Mouse (Mus musculus): ENCODE measurements at regions not wholly inside any gene's neighbourhood (a gene's known extent, or its start where the extent isn't known, plus 50 kb on each side); places are given as distances from the start of the nearest gene placed in this dataset.

DNA sequence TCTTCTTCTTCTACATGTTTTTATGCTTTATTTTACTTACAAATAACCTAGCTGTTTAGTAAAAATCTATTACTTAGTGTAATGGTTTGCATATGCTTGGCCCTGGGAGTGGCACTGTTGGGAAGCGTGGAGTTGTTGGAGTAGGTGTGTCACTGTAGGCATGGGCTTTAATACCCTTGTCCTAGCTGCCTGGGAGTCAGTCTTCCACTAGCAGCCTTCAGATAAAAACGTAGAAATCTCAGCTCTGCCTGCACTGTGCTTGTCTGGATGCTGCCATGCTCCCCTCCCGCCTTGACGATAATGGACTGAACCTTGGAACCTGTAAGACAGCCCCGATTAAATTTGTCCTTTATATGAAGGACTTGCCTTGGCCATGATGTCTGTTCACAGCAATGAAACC, 60.4 kb upstream of the Jade1 start:
- no peak for ATAC-seq (ENCODE audit: insufficient number of reproducible peaks, low FRiP score, low TSS enrichment, low read depth)
- DNase-seq (ENCODE audit: low spot score): no peak
- no peaks in the 10 kb centered on the region for H3K27me3 ChIP-seq (ENCODE audit: control insufficient read depth, insufficient read depth, low read length)
- no peak overlapping the region for H3K9ac ChIP-seq (ENCODE audit: low read length)
- H3K4me3 ChIP-seq (ENCODE audit: low read depth, low read length): no peak overlapping the region
- 83% methylated on average over 5 of the region's 5 CpGs for WGBS
- no peak overlapping the region for H3K4me2 ChIP-seq (ENCODE audit: low read depth, severe bottlenecking)
- H3K9me3 ChIP-seq (ENCODE audit: control insufficient read depth, low read length): no peaks in the 10 kb centered on the region
- H3K4me1 ChIP-seq (ENCODE audit: control insufficient read depth, insufficient read depth, low read length): no peaks in the 10 kb centered on the region
- H3K36me3 ChIP-seq (ENCODE audit: control insufficient read depth, insufficient read depth, low read length): no peaks in the 10 kb centered on the region
- H3K27ac ChIP-seq (replicated peaks; ENCODE audit: low read depth, low read length): no peak overlapping the region

DNA sequence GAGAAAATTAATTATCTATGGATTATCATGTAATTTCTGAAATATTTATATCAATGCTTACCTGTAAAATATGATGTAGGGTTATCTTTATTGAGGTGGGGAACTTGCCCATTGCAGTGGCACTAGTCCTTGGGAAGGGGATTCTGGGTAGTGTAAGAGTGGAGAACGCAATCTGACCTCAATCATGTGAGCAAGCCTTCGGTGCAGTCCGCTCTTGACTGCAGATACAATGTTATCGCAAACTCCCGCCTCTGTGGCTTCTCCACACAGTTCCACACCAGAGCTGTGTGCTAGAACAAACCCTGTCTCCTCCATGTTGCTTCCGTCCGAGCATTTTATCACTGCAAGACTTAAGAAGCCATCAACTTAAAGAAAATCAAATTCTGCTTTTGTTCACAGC, 62.1 kb upstream of the Jade1 start:
- Histone ChIP-seq H3K9me3 (ENCODE audit: control insufficient read depth, low read length) (no peaks in the 10 kb centered on the region), H3K4me1 (ENCODE audit: control insufficient read depth, insufficient read depth, low read length) (no peaks in the 10 kb centered on the region), H3K27ac (replicated peaks; ENCODE audit: low read depth, low read length) (no peak overlapping the region), H3K27me3 (ENCODE audit: control insufficient read depth, insufficient read depth, low read length) (no peaks in the 10 kb centered on the region), H3K4me2 (ENCODE audit: low read depth, severe bottlenecking) (no peak overlapping the region), H3K36me3 (ENCODE audit: control insufficient read depth, insufficient read depth, low read length) (no peaks in the 10 kb centered on the region), H3K4me3 (ENCODE audit: low read depth, low read length) (no peak overlapping the region), H3K9ac (ENCODE audit: low read length) (no peak overlapping the region)
- DNase-seq (ENCODE audit: low spot score) (no peak), ATAC-seq (ENCODE audit: insufficient number of reproducible peaks, low FRiP score, low TSS enrichment, low read depth) (no peak)
- 96% methylated on average over 7 of the region's 7 CpGs for WGBS

DNA sequence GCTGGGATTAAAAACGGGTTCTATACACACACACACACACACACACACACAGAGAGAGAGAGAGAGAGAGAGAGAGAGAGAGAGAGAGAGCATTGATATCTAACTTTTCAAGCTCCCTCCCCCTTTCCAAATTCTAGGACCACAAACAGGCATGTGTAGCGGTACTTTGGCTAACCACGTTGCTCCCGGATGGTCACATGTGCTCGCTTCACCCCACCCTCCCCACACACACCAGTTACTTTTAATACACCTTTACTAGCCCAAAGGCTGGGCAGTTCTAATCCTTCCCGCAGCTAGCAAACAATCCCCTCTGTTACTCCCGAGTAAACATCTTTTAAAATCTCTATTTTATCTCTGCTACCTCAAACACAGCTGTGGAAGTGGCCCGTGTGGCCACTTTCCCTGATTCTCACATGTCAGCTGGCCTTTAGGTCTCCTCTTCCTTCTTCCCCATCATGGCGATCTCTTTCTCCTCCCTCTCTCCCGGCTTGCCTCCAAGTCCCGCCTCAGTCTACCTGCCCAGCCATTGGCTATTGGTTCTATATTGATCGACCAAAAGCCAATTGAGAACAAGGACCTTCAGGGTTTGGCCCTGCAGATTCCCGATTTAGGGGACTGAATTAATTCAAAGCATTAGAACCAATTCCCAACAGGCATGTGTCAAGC, 62.7 kb upstream of the Jade1 start:
- H3K4me3 ChIP-seq (ENCODE audit: low read depth, low read length): no peak overlapping the region
- H3K4me1 ChIP-seq (ENCODE audit: control insufficient read depth, insufficient read depth, low read length): no peaks in the 10 kb centered on the region
- DNase-seq (ENCODE audit: low spot score): no peak
- WGBS: 91% methylated on average over 13 of the region's 13 CpGs
- H3K9me3 ChIP-seq (ENCODE audit: control insufficient read depth, low read length): no peaks in the 10 kb centered on the region
- H3K9ac ChIP-seq (ENCODE audit: low read length): no peak overlapping the region
- no peak overlapping the region for H3K27ac ChIP-seq (replicated peaks; ENCODE audit: low read depth, low read length)
- no peak overlapping the region for H3K4me2 ChIP-seq (ENCODE audit: low read depth, severe bottlenecking)
- no peaks in the 10 kb centered on the region for H3K36me3 ChIP-seq (ENCODE audit: control insufficient read depth, insufficient read depth, low read length)
- no peaks in the 10 kb centered on the region for H3K27me3 ChIP-seq (ENCODE audit: control insufficient read depth, insufficient read depth, low read length)
- ATAC-seq (ENCODE audit: insufficient number of reproducible peaks, low FRiP score, low TSS enrichment, low read depth): no peak

DNA sequence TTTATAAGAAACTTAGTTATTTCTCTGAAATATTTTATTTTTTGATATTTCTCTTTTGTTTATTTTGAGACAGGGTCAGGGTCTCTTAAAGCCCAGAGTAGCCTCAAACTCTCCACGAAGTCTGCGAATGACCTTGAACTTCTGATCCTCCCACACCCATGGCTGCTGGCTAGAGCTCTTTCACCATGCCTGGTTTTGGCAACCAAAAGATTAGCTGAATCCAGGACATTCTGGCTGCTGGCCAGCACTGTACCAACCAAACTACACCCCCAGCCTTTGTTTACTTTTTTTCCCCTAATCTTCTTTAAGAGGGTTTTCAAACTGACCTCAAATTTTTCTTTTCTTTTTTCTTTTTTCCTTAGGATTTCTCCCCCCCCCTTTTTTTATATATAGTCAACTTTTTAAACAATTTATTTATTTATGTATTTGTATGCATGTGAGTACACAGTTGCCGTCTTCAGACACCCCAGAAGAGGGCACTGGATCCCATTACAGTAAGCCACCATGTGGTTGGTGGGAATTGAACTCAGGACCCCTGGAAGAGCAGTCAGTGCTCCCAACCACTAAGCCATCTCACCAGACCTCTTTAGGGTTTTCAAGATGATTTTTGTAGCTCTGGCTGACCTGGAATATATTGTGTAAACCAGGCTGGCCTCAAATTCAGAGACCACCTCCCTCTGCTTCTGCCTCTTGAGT, 63.4 kb upstream of the Jade1 start:
- Histone ChIP-seq H3K9me3 (ENCODE audit: control insufficient read depth, low read length) (no peaks in the 10 kb centered on the region), H3K36me3 (ENCODE audit: control insufficient read depth, insufficient read depth, low read length) (no peaks in the 10 kb centered on the region), H3K9ac (ENCODE audit: low read length) (no peak overlapping the region), H3K4me1 (ENCODE audit: control insufficient read depth, insufficient read depth, low read length) (no peaks in the 10 kb centered on the region), H3K4me3 (ENCODE audit: low read depth, low read length) (no peak overlapping the region), H3K27me3 (ENCODE audit: control insufficient read depth, insufficient read depth, low read length) (no peaks in the 10 kb centered on the region), H3K27ac (replicated peaks; ENCODE audit: low read depth, low read length) (no peak overlapping the region), H3K4me2 (ENCODE audit: low read depth, severe bottlenecking) (no peak overlapping the region)
- DNase-seq (ENCODE audit: low spot score) (no peak), ATAC-seq (ENCODE audit: insufficient number of reproducible peaks, low FRiP score, low TSS enrichment, low read depth) (no peak)
- WGBS: 91% methylated on average over 3 of the region's 3 CpGs

DNA sequence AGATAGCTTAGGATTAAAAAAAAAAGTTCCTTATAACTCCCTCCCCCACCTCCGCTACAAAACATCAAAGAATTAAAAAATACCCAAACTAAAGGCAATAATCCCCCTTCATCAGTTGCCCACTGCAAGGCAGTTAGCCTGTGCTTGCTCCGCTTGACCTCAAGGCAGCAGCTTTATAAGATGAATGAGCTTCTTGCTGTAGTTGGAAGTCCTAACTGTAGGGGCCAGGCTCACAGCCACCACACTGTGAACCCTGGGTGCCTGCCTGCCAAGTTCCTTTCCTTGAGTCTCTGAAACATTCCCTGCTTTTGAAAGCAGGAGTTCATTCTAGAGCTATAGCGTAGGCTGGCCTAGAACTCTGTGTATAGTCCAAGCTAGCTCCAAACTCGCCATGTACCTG, 64.3 kb upstream of the Jade1 start:
- H3K27me3 ChIP-seq (ENCODE audit: control insufficient read depth, insufficient read depth, low read length): no peaks in the 10 kb centered on the region
- no peaks in the 10 kb centered on the region for H3K36me3 ChIP-seq (ENCODE audit: control insufficient read depth, insufficient read depth, low read length)
- no peak overlapping the region for H3K27ac ChIP-seq (replicated peaks; ENCODE audit: low read depth, low read length)
- H3K9me3 ChIP-seq (ENCODE audit: control insufficient read depth, low read length): no peaks in the 10 kb centered on the region
- WGBS: 89% methylated on average over 4 of the region's 4 CpGs
- no peak overlapping the region for H3K4me3 ChIP-seq (ENCODE audit: low read depth, low read length)
- no peak overlapping the region for H3K4me2 ChIP-seq (ENCODE audit: low read depth, severe bottlenecking)
- H3K4me1 ChIP-seq (ENCODE audit: control insufficient read depth, insufficient read depth, low read length): no peaks in the 10 kb centered on the region
- H3K9ac ChIP-seq (ENCODE audit: low read length): no peak overlapping the region
- DNase-seq (ENCODE audit: low spot score): no peak
- no peak for ATAC-seq (ENCODE audit: insufficient number of reproducible peaks, low FRiP score, low TSS enrichment, low read depth)

DNA sequence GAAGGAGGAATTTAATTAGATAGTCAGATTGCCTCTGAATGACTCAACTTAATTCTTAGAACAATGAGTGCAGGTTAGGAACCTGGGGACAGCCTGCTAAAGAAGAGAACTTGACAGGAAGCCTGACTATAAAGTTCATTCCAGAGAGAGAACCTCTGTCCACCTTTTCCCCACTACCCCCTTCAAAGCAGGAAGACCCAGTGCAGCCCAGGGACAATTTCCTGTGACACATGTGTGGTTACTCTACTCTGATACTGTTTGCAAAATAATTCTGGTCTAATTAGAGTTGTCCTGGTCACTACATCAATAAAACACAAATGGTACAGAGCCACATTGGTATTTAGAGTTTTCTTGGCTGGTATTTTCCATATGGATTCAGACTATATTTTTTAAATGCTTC, 65.5 kb upstream of the Jade1 start:
- Histone ChIP-seq H3K9me3 (ENCODE audit: control insufficient read depth, low read length) (no peaks in the 10 kb centered on the region), H3K4me1 (ENCODE audit: control insufficient read depth, insufficient read depth, low read length) (no peaks in the 10 kb centered on the region), H3K9ac (ENCODE audit: low read length) (no peak overlapping the region), H3K27me3 (ENCODE audit: control insufficient read depth, insufficient read depth, low read length) (no peaks in the 10 kb centered on the region), H3K4me3 (ENCODE audit: low read depth, low read length) (no peak overlapping the region), H3K36me3 (ENCODE audit: control insufficient read depth, insufficient read depth, low read length) (no peaks in the 10 kb centered on the region), H3K27ac (replicated peaks; ENCODE audit: low read depth, low read length) (no peak overlapping the region), H3K4me2 (ENCODE audit: low read depth, severe bottlenecking) (no peak overlapping the region)
- no peak for ATAC-seq (ENCODE audit: insufficient number of reproducible peaks, low FRiP score, low TSS enrichment, low read depth)
- DNase-seq (ENCODE audit: low spot score): no peak

DNA sequence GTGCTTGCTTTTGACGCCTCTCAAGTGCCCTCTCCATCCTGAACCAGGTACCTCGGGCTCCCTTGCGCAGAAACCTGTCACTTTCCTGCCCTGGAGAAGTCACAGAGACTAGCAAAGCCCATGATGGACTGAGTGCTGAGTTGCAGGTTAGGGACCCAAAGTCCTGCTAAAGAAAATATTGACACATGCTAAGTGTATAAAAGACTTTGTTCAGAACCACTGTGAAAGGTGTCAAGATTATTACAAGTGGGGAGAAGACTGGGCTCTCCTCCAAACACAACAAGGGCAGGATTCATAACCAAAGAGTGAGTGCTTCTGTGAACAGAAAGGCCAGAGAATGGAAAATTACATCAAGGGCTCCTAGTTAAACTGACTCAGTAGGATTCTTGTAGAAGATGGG, 66.0 kb upstream of the Jade1 start:
- Histone ChIP-seq H3K36me3 (ENCODE audit: control insufficient read depth, insufficient read depth, low read length) (no peaks in the 10 kb centered on the region), H3K9me3 (ENCODE audit: control insufficient read depth, low read length) (no peaks in the 10 kb centered on the region), H3K4me3 (ENCODE audit: low read depth, low read length) (no peak overlapping the region), H3K27ac (replicated peaks; ENCODE audit: low read depth, low read length) (no peak overlapping the region), H3K4me1 (ENCODE audit: control insufficient read depth, insufficient read depth, low read length) (no peaks in the 10 kb centered on the region), H3K9ac (ENCODE audit: low read length) (no peak overlapping the region), H3K27me3 (ENCODE audit: control insufficient read depth, insufficient read depth, low read length) (no peaks in the 10 kb centered on the region), H3K4me2 (ENCODE audit: low read depth, severe bottlenecking) (no peak overlapping the region)
- 79% methylated on average over 3 of the region's 3 CpGs for WGBS
- DNase-seq (ENCODE audit: low spot score): no peak
- no peak for ATAC-seq (ENCODE audit: insufficient number of reproducible peaks, low FRiP score, low TSS enrichment, low read depth)

DNA sequence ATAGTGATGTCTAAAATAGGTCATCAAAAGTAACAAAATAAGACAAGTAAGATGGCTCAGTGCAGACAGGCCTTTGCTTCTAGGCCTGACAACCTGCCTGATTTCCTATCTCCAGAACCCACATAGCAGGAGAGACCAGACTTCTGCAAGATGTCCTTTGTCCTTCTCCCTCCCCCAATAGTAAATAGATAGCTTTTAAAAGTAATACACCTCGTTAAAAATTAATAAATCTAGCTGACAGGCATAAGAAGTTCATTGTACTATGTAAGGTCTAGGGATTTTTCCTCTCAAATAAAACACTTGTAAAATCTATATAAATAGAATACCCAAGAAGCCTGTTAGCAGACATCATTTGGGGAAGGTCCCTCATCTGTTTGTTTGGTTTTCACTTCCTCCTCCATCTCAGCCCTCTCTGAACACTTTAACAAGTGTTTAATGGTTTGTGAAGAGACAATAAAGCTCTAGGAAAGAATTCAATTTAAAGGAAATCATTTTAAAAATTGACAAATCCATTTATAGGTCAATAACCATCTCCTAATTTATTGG, 67.2 kb upstream of the Jade1 start:
- no peak for DNase-seq (ENCODE audit: low spot score)
- no peak overlapping the region for H3K9ac ChIP-seq (ENCODE audit: low read length)
- no peaks in the 10 kb centered on the region for H3K4me1 ChIP-seq (ENCODE audit: control insufficient read depth, insufficient read depth, low read length)
- no peak overlapping the region for H3K4me2 ChIP-seq (ENCODE audit: low read depth, severe bottlenecking)
- no peaks in the 10 kb centered on the region for H3K36me3 ChIP-seq (ENCODE audit: control insufficient read depth, insufficient read depth, low read length)
- 51% methylated on average over 1 of the region's 1 CpGs for WGBS
- H3K4me3 ChIP-seq (ENCODE audit: low read depth, low read length): no peak overlapping the region
- no peak overlapping the region for H3K27ac ChIP-seq (replicated peaks; ENCODE audit: low read depth, low read length)
- no peaks in the 10 kb centered on the region for H3K27me3 ChIP-seq (ENCODE audit: control insufficient read depth, insufficient read depth, low read length)
- no peaks in the 10 kb centered on the region for H3K9me3 ChIP-seq (ENCODE audit: control insufficient read depth, low read length)
- ATAC-seq (ENCODE audit: insufficient number of reproducible peaks, low FRiP score, low TSS enrichment, low read depth): no peak
